ENCODE assay signal across 17 mouse cellular contexts in genomic region chr7:16003032-16003431, GRCm38 (mm10). TPM values are rescaled to one million over a fixed set of nuclear protein-coding genes. Genes with fewer than 3 reads are reported as not detected.
DNase-seq lines count a peak whose midpoint lies in the region; TF ChIP-seq lines count a peak whose summit lies in the region.
"Had no signal": no experiment of that assay in that cellular context is flagged by ENCODE, and none has a peak within 500 bp of the region (broad histone marks: within the 10 kb centered on the region; RNA-seq: fewer than 3 reads in every experiment).

No protein-coding gene starts in this region.

- H3K79me2 ChIP-seq in MEL (ENCODE audit: control insufficient read depth, insufficient read depth, low read length, poor library complexity) (no peaks in the 10 kb centered on the region), macrophage (ENCODE audit: inconsistent target) (peaks cover 86% of the 10 kb centered on the region)

- intact Hi-C loops in left cerebral cortex, adult 2 months (cut with DNase I), result no loop called here
- intact Hi-C loops in left cerebral cortex, postnatal 10 days (cut with DNase I), result no loop called here

- TF ChIP-seq CTCF in left cerebral cortex, adult 2 months (IDR thresholded peaks at IDR 0.05), result no peak
- no peak for TF ChIP-seq CTCF in MEL (IDR thresholded peaks at IDR 0.05 in 2 of 3, conservative IDR thresholded peaks at IDR 0.05 in 1 of 3; ENCODE audit: control insufficient read depth in 1 of 3, insufficient read depth in 1 of 3, low read depth in 2 of 3, low read length in 3 of 3, poor library complexity in 1 of 3, severe bottlenecking in 1 of 3)

- H3K9ac ChIP-seq in MEL (ENCODE audit: control insufficient read depth, low read depth, low read length, poor library complexity, severe bottlenecking), result no peak overlapping the region; the same call in 1 of the 2 replicates
- H3K9ac ChIP-seq: forebrain, postnatal 0 days; kidney, embryonic 15.5 days; liver, embryonic 15.5 days had no signal

- H3K36me3 ChIP-seq in MEL (ENCODE audit: control insufficient read depth in 1 of 2, insufficient read depth in 2 of 2, low read length in 2 of 2), result peaks cover 0 to 20% of the 10 kb centered on the region in 2 experiments; a peak in 3 of 4 replicates
- H3K36me3 ChIP-seq in macrophage (ENCODE audit: inconsistent target), result peaks cover 3% of the 10 kb centered on the region

- no peaks in the 10 kb centered on the region for H3K27me3 ChIP-seq in MEL (ENCODE audit: control insufficient read depth in 1 of 2, insufficient read depth in 2 of 2, low read length in 2 of 2)
- H3K27me3 ChIP-seq: kidney, embryonic 15.5 days; liver, embryonic 15.5 days had no signal

- 54% methylated on average over 4 of the region's 4 CpGs for WGBS in macrophage (ENCODE audit: missing documents)

- no peak for TF ChIP-seq RAD21 in MEL (IDR thresholded peaks at IDR 0.05; ENCODE audit: low read depth, low read length)

- TF ChIP-seq EP300 in MEL (IDR thresholded peaks at IDR 0.05; ENCODE audit: low read depth in 1 of 2, low read length in 2 of 2), result peak in 1 of 2 experiments; percentile 52; a peak in 1 of 4 replicates

- H3K9me3 ChIP-seq in MEL (replicated peaks; ENCODE audit: insufficient read depth, low read length), result no peaks in the 10 kb centered on the region
- H3K9me3 ChIP-seq: kidney, embryonic 15.5 days; liver, embryonic 15.5 days had no signal

- peak overlapping the region; percentile 4; the same call in 1 of the 2 replicates for H3K27ac ChIP-seq in left cerebral cortex, adult 2 months
- peak overlapping the region; percentile 47 for H3K27ac ChIP-seq in MEL (ENCODE audit: control insufficient read depth, low read depth, low read length)
- peak overlapping the region; percentile 76 for H3K27ac ChIP-seq in macrophage
- H3K27ac ChIP-seq: kidney, embryonic 15.5 days had no signal

- H3K4me1 ChIP-seq in MEL (ENCODE audit: control insufficient read depth in 1 of 2, insufficient read depth in 2 of 2, low read length in 2 of 2), result peaks cover 15 to 25% of the 10 kb centered on the region in 2 experiments

- H3K4me3 ChIP-seq in left cerebral cortex, adult 2 months, result no peak overlapping the region
- H3K4me3 ChIP-seq in MEL (ENCODE audit: control insufficient read depth in 1 of 2, insufficient read depth in 1 of 2, low read depth in 2 of 2, low read length in 2 of 2), result no peak overlapping the region
- no peak overlapping the region for H3K4me3 ChIP-seq in macrophage (ENCODE audit: inconsistent target)
- H3K4me3 ChIP-seq: kidney, embryonic 15.5 days; liver, embryonic 15.5 days had no signal

- no peak for TF ChIP-seq POLR2A in MEL (IDR thresholded peaks at IDR 0.05; ENCODE audit: control insufficient read depth in 1 of 2, insufficient read depth in 1 of 2, low read depth in 1 of 2, low read length in 2 of 2, poor library complexity in 1 of 2)

- no peak for DNase-seq in left cerebral cortex, adult 2 months (ENCODE audit: extremely low spot score in 1 of 2, low spot score in 2 of 2)
- no peak for DNase-seq in left cerebral cortex, postnatal 10 days (ENCODE audit: extremely low spot score in 1 of 2, low spot score in 2 of 2)
- DNase-seq in MEL (ENCODE audit: low read depth, low spot score), result peak; percentile 77
- peak; percentile 35 for DNase-seq in c-Kit-positive CD71-positive TER-119-positive erythroid progenitor cells, embryonic 14.5 days (ENCODE audit: low spot score)
- DNase-seq in urinary bladder, adult 18-20 months (ENCODE audit: low spot score in 2 of 2), result no peak
- DNase-seq in adrenal gland, postnatal 25 days, result no peak
- DNase-seq: adrenal gland, postnatal 36 days; cerebellum, adult 18-20 months; forebrain, postnatal 0 days; gastrocnemius, postnatal 14 days; heart, postnatal 14 days; lung, postnatal 4 days; thymus, adult 18-20 months had no signal

TF ChIP-seq in MEL, 35 proteins besides CTCF, POLR2A, EP300 and RAD21:
- TF ChIP-seq GATA1 (IDR thresholded peaks at IDR 0.05; ENCODE audit: low read depth, low read length), result peak; percentile 70
- TF ChIP-seq SIN3A (IDR thresholded peaks at IDR 0.05; ENCODE audit: low read length), result no peak; the same call in 1 of the 2 replicates
- no peak for TF ChIP-seq POLR2AphosphoS5 (IDR thresholded peaks at IDR 0.05; ENCODE audit: borderline replicate concordance, low read depth, low read length)
- TF ChIP-seq HCFC1 (IDR thresholded peaks at IDR 0.05; ENCODE audit: low read depth, low read length), result no peak
- no peak for TF ChIP-seq JUND (IDR thresholded peaks at IDR 0.05; ENCODE audit: low read depth, low read length)
- TF ChIP-seq MYC (IDR thresholded peaks at IDR 0.05; ENCODE audit: low read depth, low read length), result no peak
- TF ChIP-seq MAFK (IDR thresholded peaks at IDR 0.05; ENCODE audit: borderline replicate concordance, low read depth, low read length), result peak; percentile 64; the same call in 1 of the 2 replicates
- no peak for TF ChIP-seq ZC3H11A (IDR thresholded peaks at IDR 0.05; ENCODE audit: low read depth, low read length)
- 0 out of 2 replicates have a peak, but pooled peaks have one; percentile 49 for TF ChIP-seq GABPA (IDR thresholded peaks at IDR 0.05; ENCODE audit: low read depth, low read length)
- 0 out of 2 replicates have a peak, but pooled peaks have one; percentile 8 for TF ChIP-seq RCOR1 (IDR thresholded peaks at IDR 0.05; ENCODE audit: low read depth, low read length)
- no peak for TF ChIP-seq UBTF (IDR thresholded peaks at IDR 0.05; ENCODE audit: borderline replicate concordance, insufficient read depth, low read depth, low read length)
- no peak for TF ChIP-seq ZKSCAN1 (IDR thresholded peaks at IDR 0.05; ENCODE audit: low read depth, low read length)
- TF ChIP-seq ETS1 (IDR thresholded peaks at IDR 0.05; ENCODE audit: low read depth, low read length), result peak; percentile 65

RNA-seq across cellular contexts. Expression of gene Ehd2, which starts 35.7 kb away (rescaled TPM):
- total RNA-seq in left cerebral cortex, adult 2 months (2021), result 1 to 10 TPM; 6.4 to 6.7 TPM
- 1 to 10 TPM; 7.1 to 7.5 TPM for total RNA-seq in left cerebral cortex, postnatal 10 days (2021)
- 2.5 and 3.2 TPM in 2 replicates for total RNA-seq in MEL (2012; rRNA removed)
- 1 to 10 TPM in 1 of 2 experiments, not detected in 1; 6.2 TPM for polyA plus RNA-seq in MEL (2012; ENCODE audit: insufficient read depth in 1 of 2, insufficient read length in 2 of 2, low read depth in 1 of 2, low replicate concordance in 2 of 2, missing spikeins in 1 of 2)
- 10 to 100 TPM in 1 of 26 experiments, under 1 TPM in 4, not detected in 21; 0.21 to 10.3 (median 0.29) TPM for total RNA-seq in macrophage (2018; cell fraction: chromatin; rRNA removed)
- total RNA-seq in macrophage (2018; cell fraction: cytosol; rRNA removed), result under 1 TPM in 8 of 26 experiments, not detected in 18; 0.03 to 0.05 (median 0.04) TPM
- total RNA-seq in macrophage (2018; cell fraction: nucleus; rRNA removed), result 1 to 10 TPM in 1 of 26 experiments, under 1 TPM in 5, not detected in 20; 0.11 to 2.1 (median 0.12) TPM
- polyA plus RNA-seq in macrophage (2018), result 0.04 to 0.12 TPM in 2 of 3 replicates, not detected in the other
- total RNA-seq in adrenal gland, postnatal 25 days (2021), result 38.3 and 41.0 TPM in 2 replicates
- total RNA-seq: monocyte, adult 5-6 weeks had no signal

RNA-seq across cellular contexts. Expression of gene Bicra, which starts 44.7 kb away (rescaled TPM):
- total RNA-seq in left cerebral cortex, adult 2 months (2021), result 10 to 100 TPM; 14.5 to 15.4 TPM
- total RNA-seq in left cerebral cortex, postnatal 10 days (2021), result 10 to 100 TPM; 13.4 to 14.1 TPM
- 0.81 and 1.5 TPM in 2 replicates for total RNA-seq in MEL (2012; rRNA removed)
- polyA plus RNA-seq in MEL (2012; ENCODE audit: insufficient read depth in 1 of 2, insufficient read length in 2 of 2, low read depth in 1 of 2, low replicate concordance in 2 of 2, missing spikeins in 1 of 2) (10 to 100 TPM in 1 of 2 experiments, not detected in 1; 14.1 TPM), macrophage (2018) (4.9 to 8.7 TPM (median 8.4 TPM) in 3 replicates)
- 10 to 100 TPM in 21 of 26 experiments, 1 to 10 TPM in 5; 2.6 to 51.8 (median 35.5) TPM for total RNA-seq in macrophage (2018; cell fraction: chromatin; rRNA removed)
- 10 to 100 TPM in 19 of 26 experiments, 1 to 10 TPM in 7; 1.7 to 15.8 (median 12.4) TPM for total RNA-seq in macrophage (2018; cell fraction: cytosol; rRNA removed)
- 10 to 100 TPM in 18 of 26 experiments, 1 to 10 TPM in 8; 2.2 to 36.7 (median 24.6) TPM for total RNA-seq in macrophage (2018; cell fraction: nucleus; rRNA removed)
- total RNA-seq in adrenal gland, postnatal 25 days (2021), result 14.0 and 22.5 TPM in 2 replicates

RNA-seq across cellular contexts. Expression of gene Nop53, which starts 57.2 kb away (rescaled TPM):
- 100 to 1,000 TPM; 108 to 113 TPM for total RNA-seq in left cerebral cortex, adult 2 months (2021)
- total RNA-seq in left cerebral cortex, postnatal 10 days (2021), result 100 to 1,000 TPM; 104 TPM
- 310 and 359 TPM in 2 replicates for total RNA-seq in MEL (2012; rRNA removed)
- polyA plus RNA-seq in MEL (2012; ENCODE audit: insufficient read depth in 1 of 2, insufficient read length in 2 of 2, low read depth in 1 of 2, low replicate concordance in 2 of 2, missing spikeins in 1 of 2) (100 to 1,000 TPM in 1 of 2 experiments, not detected in 1; 482 TPM), macrophage (2018) (77.7 to 125 TPM (median 94.2 TPM) in 3 replicates)
- total RNA-seq in macrophage (2018; cell fraction: chromatin; rRNA removed), result 10 to 100 TPM; 18.8 to 62.8 (median 31.4) TPM
- 100 to 1,000 TPM in 10 of 26 experiments, 10 to 100 TPM in 16; 76.7 to 132 (median 96.0) TPM for total RNA-seq in macrophage (2018; cell fraction: cytosol; rRNA removed)
- total RNA-seq in macrophage (2018; cell fraction: nucleus; rRNA removed), result 10 to 100 TPM; 24.6 to 58.1 (median 43.6) TPM
- total RNA-seq in adrenal gland, postnatal 25 days (2021), result 174 TPM in 2 replicates

RNA-seq across cellular contexts. Expression of gene Zfp541, which starts 58.6 kb away (rescaled TPM):
- total RNA-seq in left cerebral cortex, adult 2 months (2021), result under 1 TPM; 0.77 to 0.97 TPM
- under 1 TPM; 0.26 to 0.58 TPM for total RNA-seq in left cerebral cortex, postnatal 10 days (2021)
- not detected in 2 replicates for total RNA-seq in MEL (2012; rRNA removed)
- polyA plus RNA-seq in MEL (2012; ENCODE audit: insufficient read depth in 1 of 2, insufficient read length in 2 of 2, low read depth in 1 of 2, low replicate concordance in 2 of 2, missing spikeins in 1 of 2) (under 1 TPM in 1 of 2 experiments, not detected in 1; 0.01 TPM), macrophage (2018) (not detected in 3 replicates)
- total RNA-seq in macrophage (2018; cell fraction: chromatin; rRNA removed), result 1 to 10 TPM in 17 of 26 experiments, under 1 TPM in 9; 0.62 to 2.3 (median 1.2) TPM
- total RNA-seq in macrophage (2018; cell fraction: cytosol; rRNA removed), result under 1 TPM in 13 of 26 experiments, not detected in 13; under 0.01 to 0.15 (median 0.04) TPM
- total RNA-seq in macrophage (2018; cell fraction: nucleus; rRNA removed), result under 1 TPM; 0.14 to 0.68 (median 0.39) TPM
- total RNA-seq in adrenal gland, postnatal 25 days (2021), result 0.21 TPM in 1 of 2 replicates, not detected in the other
- total RNA-seq: gastrocnemius, postnatal 14 days; heart, postnatal 14 days; monocyte, adult 5-6 weeks had no signal
- polyA plus RNA-seq: kidney, embryonic 15.5 days; liver, embryonic 15.5 days had no signal

Comparison
In these comparisons a context has a peak if more than half of its experiments do, and no peak if none do; other contexts are left out.
1. DNase-seq: peak in MEL (single experiment) and c-Kit-positive CD71-positive TER-119-positive erythroid progenitor cells, embryonic 14.5 days (single experiment); none in left cerebral cortex, adult 2 months (0 of 2), left cerebral cortex, postnatal 10 days (0 of 2), urinary bladder, adult 18-20 months (0 of 2) and adrenal gland, postnatal 25 days (single experiment).
2. H3K27ac ChIP-seq: peak in every context shown above with its lines; median percentile 76 in macrophage; 47 in MEL; 4 in left cerebral cortex, adult 2 months.